Mouse (Mus musculus): ENCODE results near the gene Bahcc1.
A peak's percentile ranks its signal among the peaks of the same experiment; 100 is the strongest.

Bahcc1 gene

GRCm38 (mm10) chr11:120298441-120299141, 65.8 kb downstream of the Bahcc1 start:
- DNase-seq = no peak

GRCm38 (mm10) chr11:120299484-120299883, 66.7 kb downstream of the Bahcc1 start:
- DNase-seq = no peak

GRCm38 (mm10) chr11:120303119-120303518, 70.4 kb downstream of the Bahcc1 start:
- no peak for DNase-seq

- peak in 1 of 2 experiments; percentile 31 for DNase-seq
Measured at GRCm38 (mm10) chr11:120303559-120304349, 71.0 kb downstream of the Bahcc1 start.

GRCm38 (mm10) chr11:120304350-120304694, 71.6 kb downstream of the Bahcc1 start:
- DNase-seq = peak in 1 of 2 experiments; percentile 72

GRCm38 (mm10) chr11:120304886-120305534, 72.3 kb downstream of the Bahcc1 start:
- DNase-seq = peak; percentile 93 to 98

- peak in 1 of 2 experiments; percentile 40 for DNase-seq
Measured at GRCm38 (mm10) chr11:120305535-120306365, 73.0 kb downstream of the Bahcc1 start.

- DNase-seq = peak in 1 of 2 experiments; percentile 37
Measured at GRCm38 (mm10) chr11:120306366-120307131, 73.8 kb downstream of the Bahcc1 start.

- DNase-seq = peak in 1 of 2 experiments; percentile 45
Measured at GRCm38 (mm10) chr11:120307132-120307413, 74.3 kb downstream of the Bahcc1 start.

- peak; percentile 94 to 99 for DNase-seq
Measured at GRCm38 (mm10) chr11:120307566-120308430, 75.1 kb downstream of the Bahcc1 start.

- DNase-seq = peak in 1 of 2 experiments; percentile 37
Measured at GRCm38 (mm10) chr11:120308441-120309320, 75.9 kb downstream of the Bahcc1 start.

GRCm38 (mm10) chr11:120310813-120311312, 78.1 kb downstream of the Bahcc1 start:
- DNase-seq = peak; percentile 95 to 97

- DNase-seq = peak in 1 of 2 experiments; percentile 38
Measured at GRCm38 (mm10) chr11:120311561-120311960, 78.8 kb downstream of the Bahcc1 start.

GRCm38 (mm10) chr11:120312069-120312468, 79.3 kb downstream of the Bahcc1 start:
- no peak for DNase-seq

- peak in 1 of 2 experiments; percentile 24 for DNase-seq
Measured at GRCm38 (mm10) chr11:120313906-120314685, 81.3 kb downstream of the Bahcc1 start.

- DNase-seq = peak in 1 of 2 experiments; percentile 39
Measured at GRCm38 (mm10) chr11:120314721-120315415, 82.1 kb downstream of the Bahcc1 start.

- DNase-seq = no peak
Measured at GRCm38 (mm10) chr11:120315416-120315761, 82.6 kb downstream of the Bahcc1 start.
